Mouse (Mus musculus): ENCODE results near the gene Ccdc71.

Gene Ccdc71

GRCm38 (mm10) chr9:108490559-108491285, 30.4 kb downstream of the Ccdc71 start, which contains the start of gene Usp19:
Gene Usp19, plus strand, starts transcription at chr9:108490602.
- DNase-seq = peak; percentile 94 to 98

- no peak for DNase-seq
These were observed 30.9 kb downstream of the Ccdc71 start for GRCm38 (mm10) chr9:108491286-108491580.

- DNase-seq = no peak
These were observed 31.9 kb downstream of the Ccdc71 start for GRCm38 (mm10) chr9:108492043-108492750.

GRCm38 (mm10) chr9:108493246-108493645, 32.9 kb downstream of the Ccdc71 start:
- no peak for DNase-seq

- no peak for DNase-seq
These were observed 34.0 kb downstream of the Ccdc71 start for GRCm38 (mm10) chr9:108494146-108494825.

- DNase-seq = no peak
These were observed 34.6 kb downstream of the Ccdc71 start for GRCm38 (mm10) chr9:108494905-108495304.

- DNase-seq = no peak
These were observed 38.9 kb downstream of the Ccdc71 start for GRCm38 (mm10) chr9:108499231-108499630.

- DNase-seq = no peak
These were observed 39.6 kb downstream of the Ccdc71 start for GRCm38 (mm10) chr9:108499943-108500342.

GRCm38 (mm10) chr9:108506901-108507300, 46.6 kb downstream of the Ccdc71 start:
- no peak for DNase-seq

- DNase-seq = peak; percentile 94 to 96
These were observed 47.5 kb downstream of the Ccdc71 start, which contains the start of gene Qars for GRCm38 (mm10) chr9:108507619-108508434. Gene Qars, plus strand, starts transcription at chr9:108507706.

GRCm38 (mm10) chr9:108508776-108509175, 48.4 kb downstream of the Ccdc71 start:
- DNase-seq = no peak
